Mouse (Mus musculus): ENCODE measurements at regions not wholly inside any gene's neighbourhood (a gene's known extent, or its start where the extent isn't known, plus 50 kb on each side); places are given as distances from the start of the nearest gene placed in this dataset.
A peak's percentile ranks its signal among the peaks of the same experiment; 100 is the strongest.

GRCm38 (mm10) chr10:19138258-19138657, 122.8 kb upstream of the Tnfaip3 start:
- H3K27me3 ChIP-seq (ENCODE audit: control insufficient read depth, insufficient read depth, low read depth, low read length) = no peaks in the 10 kb centered on the region
- 82% methylated on average over 1 of the region's 1 CpGs for WGBS
- no peak overlapping the region for H3K27ac ChIP-seq (ENCODE audit: low read length)
- H3K9me3 ChIP-seq (ENCODE audit: control insufficient read depth, low read length) = no peaks in the 10 kb centered on the region
- H3K4me1 ChIP-seq (replicated peaks; ENCODE audit: control insufficient read depth, insufficient read depth, low read length) = no peaks in the 10 kb centered on the region
- ATAC-seq (ENCODE audit: low read depth) = no peak
- H3K4me3 ChIP-seq (ENCODE audit: low read length) = no peak overlapping the region
- H3K9ac ChIP-seq (ENCODE audit: low read length) = no peak overlapping the region
- no peak overlapping the region for H3K4me2 ChIP-seq (ENCODE audit: low read depth, low read length)
- no peaks in the 10 kb centered on the region for H3K36me3 ChIP-seq (ENCODE audit: control insufficient read depth, insufficient read depth, low read length)

GRCm38 (mm10) chr10:19127581-19128291, 112.3 kb upstream of the Tnfaip3 start:
- H3K9me3 ChIP-seq (ENCODE audit: control insufficient read depth, low read length) = no peaks in the 10 kb centered on the region
- H3K4me1 ChIP-seq (replicated peaks; ENCODE audit: control insufficient read depth, insufficient read depth, low read length) = peaks cover 2% of the 10 kb centered on the region; the same call in 1 of the 2 replicates
- ATAC-seq (ENCODE audit: low read depth) = peak; percentile 82
- no peak overlapping the region for H3K4me3 ChIP-seq (ENCODE audit: low read length)
- H3K27ac ChIP-seq (ENCODE audit: low read length) = peak overlapping the region; percentile 75
- H3K9ac ChIP-seq (ENCODE audit: low read length) = no peak overlapping the region
- H3K4me2 ChIP-seq (ENCODE audit: low read depth, low read length) = no peak overlapping the region
- WGBS = 46% methylated on average over 4 of the region's 4 CpGs
- no peaks in the 10 kb centered on the region for H3K27me3 ChIP-seq (ENCODE audit: control insufficient read depth, insufficient read depth, low read depth, low read length)
- H3K36me3 ChIP-seq (ENCODE audit: control insufficient read depth, insufficient read depth, low read length) = no peaks in the 10 kb centered on the region

- 29% methylated on average over 2 of the region's 2 CpGs for WGBS
These were observed 111.5 kb upstream of the Tnfaip3 start for GRCm38 (mm10) chr10:19126922-19127321.

GRCm38 (mm10) chr10:19126438-19126837, 111.0 kb upstream of the Tnfaip3 start:
- Histone ChIP-seq H3K27me3 (ENCODE audit: control insufficient read depth, insufficient read depth, low read depth, low read length) (no peaks in the 10 kb centered on the region), H3K27ac (ENCODE audit: low read length) (peak overlapping the region; percentile 29), H3K4me1 (replicated peaks; ENCODE audit: control insufficient read depth, insufficient read depth, low read length) (peaks cover 2% of the 10 kb centered on the region; the same call in 1 of the 2 replicates), H3K9ac (ENCODE audit: low read length) (no peak overlapping the region), H3K4me2 (ENCODE audit: low read depth, low read length) (no peak overlapping the region), H3K4me3 (ENCODE audit: low read length) (no peak overlapping the region), H3K9me3 (ENCODE audit: control insufficient read depth, low read length) (no peaks in the 10 kb centered on the region), H3K36me3 (ENCODE audit: control insufficient read depth, insufficient read depth, low read length) (no peaks in the 10 kb centered on the region)
- ATAC-seq (ENCODE audit: low read depth) = no peak
- WGBS = 42% methylated on average over 4 of the region's 4 CpGs

More at GRCm38 (mm10) chr10:19126922-19127321, 111.5 kb upstream of the Tnfaip3 start:
- Histone ChIP-seq H3K27me3 (ENCODE audit: control insufficient read depth, insufficient read depth, low read depth, low read length) (no peaks in the 10 kb centered on the region), H3K27ac (ENCODE audit: low read length) (peak overlapping the region; percentile 29), H3K4me2 (ENCODE audit: low read depth, low read length) (no peak overlapping the region), H3K9me3 (ENCODE audit: control insufficient read depth, low read length) (no peaks in the 10 kb centered on the region), H3K9ac (ENCODE audit: low read length) (no peak overlapping the region), H3K36me3 (ENCODE audit: control insufficient read depth, insufficient read depth, low read length) (no peaks in the 10 kb centered on the region), H3K4me3 (ENCODE audit: low read length) (no peak overlapping the region), H3K4me1 (replicated peaks; ENCODE audit: control insufficient read depth, insufficient read depth, low read length) (peaks cover 2% of the 10 kb centered on the region; the same call in 1 of the 2 replicates)
- ATAC-seq (ENCODE audit: low read depth) = 0 out of 2 replicates have a peak, but pooled peaks have one; percentile 51

GRCm38 (mm10) chr10:19123691-19124090, 108.2 kb upstream of the Tnfaip3 start:
- Histone ChIP-seq H3K4me1 (replicated peaks; ENCODE audit: control insufficient read depth, insufficient read depth, low read length) (peaks cover 2% of the 10 kb centered on the region; the same call in 1 of the 2 replicates), H3K36me3 (ENCODE audit: control insufficient read depth, insufficient read depth, low read length) (no peaks in the 10 kb centered on the region), H3K9ac (ENCODE audit: low read length) (no peak overlapping the region), H3K4me2 (ENCODE audit: low read depth, low read length) (no peak overlapping the region), H3K4me3 (ENCODE audit: low read length) (no peak overlapping the region), H3K27ac (ENCODE audit: low read length) (no peak overlapping the region), H3K27me3 (ENCODE audit: control insufficient read depth, insufficient read depth, low read depth, low read length) (no peaks in the 10 kb centered on the region), H3K9me3 (ENCODE audit: control insufficient read depth, low read length) (no peaks in the 10 kb centered on the region)
- ATAC-seq (ENCODE audit: low read depth) = no peak
- WGBS = 54% methylated on average over 7 of the region's 7 CpGs

- 54% methylated on average over 6 of the region's 6 CpGs for WGBS
- Histone ChIP-seq H3K9me3 (ENCODE audit: control insufficient read depth, low read length) (no peaks in the 10 kb centered on the region), H3K4me3 (ENCODE audit: low read length) (no peak overlapping the region), H3K4me2 (ENCODE audit: low read depth, low read length) (no peak overlapping the region), H3K9ac (ENCODE audit: low read length) (no peak overlapping the region), H3K36me3 (ENCODE audit: control insufficient read depth, insufficient read depth, low read length) (no peaks in the 10 kb centered on the region), H3K27ac (ENCODE audit: low read length) (no peak overlapping the region), H3K27me3 (ENCODE audit: control insufficient read depth, insufficient read depth, low read depth, low read length) (no peaks in the 10 kb centered on the region), H3K4me1 (replicated peaks; ENCODE audit: control insufficient read depth, insufficient read depth, low read length) (no peaks in the 10 kb centered on the region; the same call in 1 of the 2 replicates)
- peak; percentile 60; the same call in 1 of the 2 replicates for ATAC-seq (ENCODE audit: low read depth)
These were observed 106.8 kb upstream of the Tnfaip3 start for GRCm38 (mm10) chr10:19122221-19122620.

GRCm38 (mm10) chr10:19119281-19120049, 104.0 kb upstream of the Tnfaip3 start:
- no peak overlapping the region for H3K4me3 ChIP-seq (ENCODE audit: low read length)
- H3K4me1 ChIP-seq (replicated peaks; ENCODE audit: control insufficient read depth, insufficient read depth, low read length) = no peaks in the 10 kb centered on the region
- no peaks in the 10 kb centered on the region for H3K36me3 ChIP-seq (ENCODE audit: control insufficient read depth, insufficient read depth, low read length)
- ATAC-seq (ENCODE audit: low read depth) = no peak
- no peak overlapping the region for H3K27ac ChIP-seq (ENCODE audit: low read length)
- no peaks in the 10 kb centered on the region for H3K9me3 ChIP-seq (ENCODE audit: control insufficient read depth, low read length)
- H3K4me2 ChIP-seq (ENCODE audit: low read depth, low read length) = no peak overlapping the region
- no peak overlapping the region for H3K9ac ChIP-seq (ENCODE audit: low read length)
- no peaks in the 10 kb centered on the region for H3K27me3 ChIP-seq (ENCODE audit: control insufficient read depth, insufficient read depth, low read depth, low read length)
- WGBS = 59% methylated on average over 8 of the region's 8 CpGs

- Histone ChIP-seq H3K4me3 (ENCODE audit: low read length) (no peak overlapping the region), H3K9me3 (ENCODE audit: control insufficient read depth, low read length) (no peaks in the 10 kb centered on the region), H3K36me3 (ENCODE audit: control insufficient read depth, insufficient read depth, low read length) (no peaks in the 10 kb centered on the region), H3K4me1 (replicated peaks; ENCODE audit: control insufficient read depth, insufficient read depth, low read length) (no peaks in the 10 kb centered on the region), H3K4me2 (ENCODE audit: low read depth, low read length) (no peak overlapping the region), H3K27ac (ENCODE audit: low read length) (no peak overlapping the region), H3K9ac (ENCODE audit: low read length) (no peak overlapping the region), H3K27me3 (ENCODE audit: control insufficient read depth, insufficient read depth, low read depth, low read length) (no peaks in the 10 kb centered on the region)
- ATAC-seq (ENCODE audit: low read depth) = no peak
- 68% methylated on average over 5 of the region's 5 CpGs for WGBS
These were observed 103.3 kb upstream of the Tnfaip3 start for GRCm38 (mm10) chr10:19118569-19119280.

- Histone ChIP-seq H3K27me3 (ENCODE audit: control insufficient read depth, insufficient read depth, low read depth, low read length) (no peaks in the 10 kb centered on the region), H3K36me3 (ENCODE audit: control insufficient read depth, insufficient read depth, low read length) (no peaks in the 10 kb centered on the region), H3K4me2 (ENCODE audit: low read depth, low read length) (no peak overlapping the region), H3K9me3 (ENCODE audit: control insufficient read depth, low read length) (no peaks in the 10 kb centered on the region), H3K4me3 (ENCODE audit: low read length) (no peak overlapping the region), H3K9ac (ENCODE audit: low read length) (no peak overlapping the region), H3K27ac (ENCODE audit: low read length) (no peak overlapping the region), H3K4me1 (replicated peaks; ENCODE audit: control insufficient read depth, insufficient read depth, low read length) (no peaks in the 10 kb centered on the region)
- no peak for ATAC-seq (ENCODE audit: low read depth)
- 47% methylated on average over 9 of the region's 9 CpGs for WGBS
These were observed 101.7 kb upstream of the Tnfaip3 start for GRCm38 (mm10) chr10:19117071-19117605.
